Mouse (Mus musculus) urinary bladder, postnatal 4 days (tissue): ENCODE results near the gene Tbx3.
A peak's percentile ranks its signal among the peaks of the same experiment; 100 is the strongest.

ENCODE experiments used
- DNase-seq, 2 experiments: peaks; one replicate each; pipeline ENCODE4 v3.0.0; 2021 to 2022; ENCODE audit warnings: low spot score in 2 of 2

Tbx3 gene

GRCm38 (mm10) chr5:119679614-119680328 lies 9.3 kb downstream of the Tbx3 start:
- no peak for DNase-seq

GRCm38 (mm10) chr5:119680329-119681010 lies 10.0 kb downstream of the Tbx3 start:
- peak in 1 of 2 experiments; percentile 42 for DNase-seq

GRCm38 (mm10) chr5:119681011-119681832 lies 10.8 kb downstream of the Tbx3 start:
- DNase-seq: no peak

GRCm38 (mm10) chr5:119681833-119682210 lies 11.4 kb downstream of the Tbx3 start:
- DNase-seq: no peak

- DNase-seq: no peak
These were observed 12.4 kb downstream of the Tbx3 start for GRCm38 (mm10) chr5:119682646-119683515.

- no peak for DNase-seq
These were observed 13.4 kb downstream of the Tbx3 start for GRCm38 (mm10) chr5:119683861-119684260.

- no peak for DNase-seq
These were observed 14.4 kb downstream of the Tbx3 start for GRCm38 (mm10) chr5:119684701-119685391.

GRCm38 (mm10) chr5:119685446-119686198 lies 15.2 kb downstream of the Tbx3 start:
- peak in 1 of 2 experiments; percentile 46 for DNase-seq

- peak in 1 of 2 experiments; percentile 66 for DNase-seq
These were observed 15.9 kb downstream of the Tbx3 start for GRCm38 (mm10) chr5:119686199-119686964.

GRCm38 (mm10) chr5:119687005-119687855 lies 16.8 kb downstream of the Tbx3 start:
- no peak for DNase-seq

- no peak for DNase-seq
These were observed 17.4 kb downstream of the Tbx3 start for GRCm38 (mm10) chr5:119687856-119688206.

- no peak for DNase-seq
These were observed 17.8 kb downstream of the Tbx3 start for GRCm38 (mm10) chr5:119688306-119688705.

- DNase-seq: no peak
These were observed 18.5 kb downstream of the Tbx3 start for GRCm38 (mm10) chr5:119688914-119689420.

- DNase-seq: no peak
These were observed 19.0 kb downstream of the Tbx3 start for GRCm38 (mm10) chr5:119689501-119689900.

GRCm38 (mm10) chr5:119691075-119691474 lies 20.6 kb downstream of the Tbx3 start:
- DNase-seq: peak; percentile 68 to 83

- DNase-seq: no peak
These were observed 22.0 kb downstream of the Tbx3 start for GRCm38 (mm10) chr5:119692425-119692824.

GRCm38 (mm10) chr5:119694914-119695313 lies 24.4 kb downstream of the Tbx3 start:
- DNase-seq: no peak

- no peak for DNase-seq
These were observed 32.6 kb downstream of the Tbx3 start for GRCm38 (mm10) chr5:119703031-119703430.
